Mouse (Mus musculus): Measurements from ENCODE around the gene Camkk2. TPM values are rescaled to one million over a fixed set of nuclear protein-coding genes. Genes with fewer than 3 reads are reported as not detected.

Camkk2 gene
- 62.6 and 73.4 TPM in 2 replicates for polyA plus RNA-seq (2015; fragmentation: Nextera tagmentation; extraction: Ambion mirVana)

DNA sequence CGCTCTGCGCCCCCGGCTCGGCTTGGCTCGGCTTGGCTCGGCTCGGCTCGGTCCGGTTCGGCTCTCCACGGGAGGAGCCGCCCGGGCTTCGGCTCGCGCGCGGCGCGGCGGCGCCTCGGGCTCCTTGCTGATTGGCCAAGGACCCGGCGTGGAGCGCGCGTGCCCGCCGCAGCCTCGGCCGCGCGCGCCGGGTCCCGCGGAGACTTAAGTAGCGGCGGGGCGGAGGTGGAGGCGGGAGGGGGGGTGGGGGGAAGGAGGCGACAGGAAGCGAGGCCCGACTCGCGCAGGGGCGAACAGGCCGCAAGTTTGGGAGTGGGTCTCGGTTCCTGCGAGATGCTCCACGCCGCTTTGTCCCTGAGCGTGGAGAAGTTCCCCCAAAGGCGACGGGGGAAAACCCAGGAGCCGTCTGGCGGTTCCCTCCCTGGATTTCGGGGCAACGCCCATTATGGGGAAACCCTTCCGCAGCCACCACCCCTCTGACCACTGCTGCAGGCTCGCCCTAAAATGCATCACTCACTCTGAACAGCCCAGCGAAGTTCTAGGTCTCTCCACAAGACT is at the start of gene Camkk2:
Gene Camkk2 (minus strand): TSS at position 133 of the 558 bp plus-strand sequence.
- Histone ChIP-seq H3K27me3 (no peaks in the 10 kb centered on the region), H3K36me3 (no peaks in the 10 kb centered on the region), H3K9me3 (no peaks in the 10 kb centered on the region), H3K27ac (replicated peaks) (peak within 1 kb of the TSS; percentile 75), H3K4me3 (peak within 1 kb of the TSS; percentile 94), H3K4me1 (replicated peaks) (peaks cover 23% of the 10 kb centered on the region), H3K9ac (peak within 1 kb of the TSS; percentile 89), H3K4me2 (peak within 1 kb of the TSS; percentile 92)
- ATAC-seq (ENCODE audit: low FRiP score, low read depth): peak; percentile 93
- WGBS: under 1% methylated on average over 34 of the region's 63 CpGs

DNA sequence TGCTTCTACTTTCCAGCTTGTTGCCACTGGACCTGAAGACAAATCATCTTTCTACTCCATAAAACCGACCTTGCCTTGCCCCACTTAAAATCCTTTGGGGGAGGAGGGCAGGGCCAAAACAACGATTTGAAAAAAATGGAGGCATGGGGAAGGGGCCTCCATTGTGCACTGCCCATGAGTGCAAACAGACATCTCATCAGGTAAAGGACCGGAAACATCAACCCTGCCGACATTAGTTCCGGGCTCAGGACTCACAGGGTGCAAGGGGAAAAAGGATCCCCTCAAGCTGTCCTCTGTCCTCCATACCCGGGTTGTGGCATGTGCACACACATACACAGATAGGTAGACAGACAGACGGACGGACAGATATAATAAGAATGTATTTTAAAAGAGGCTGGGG is 45.9 kb upstream of the Camkk2 start:
- no peaks in the 10 kb centered on the region for H3K27me3 ChIP-seq
- 80% methylated on average over 8 of the region's 8 CpGs for WGBS
- H3K27ac ChIP-seq (replicated peaks): no peak overlapping the region

DNA sequence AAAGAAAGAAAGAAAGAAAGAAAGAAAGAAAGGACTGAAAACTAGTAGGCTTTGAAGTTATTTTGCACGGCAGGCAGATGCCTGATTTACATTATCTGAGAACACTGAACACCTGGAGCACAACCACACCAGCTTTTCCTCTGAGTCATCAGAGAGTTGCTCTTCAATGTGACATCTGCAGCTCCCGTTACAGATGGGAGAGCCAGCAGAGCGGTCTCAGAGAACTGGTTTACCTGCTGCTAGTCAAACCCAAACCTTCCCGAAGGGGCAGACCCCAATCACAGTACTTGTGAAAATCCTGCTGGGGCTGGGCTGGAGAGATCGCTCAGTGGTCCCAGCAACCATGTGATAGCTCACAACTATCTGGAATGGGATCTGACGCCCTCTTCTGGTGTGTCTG is 45.2 kb upstream of the Camkk2 start:
- no peak for ATAC-seq (ENCODE audit: low FRiP score, low read depth)
- Histone ChIP-seq H3K27me3 (no peaks in the 10 kb centered on the region), H3K9ac (no peak overlapping the region), H3K9me3 (no peaks in the 10 kb centered on the region), H3K27ac (replicated peaks) (no peak overlapping the region), H3K4me3 (no peak overlapping the region), H3K4me2 (no peak overlapping the region), H3K36me3 (peaks cover under 1% of the 10 kb centered on the region; the same call in 1 of the 2 replicates), H3K4me1 (replicated peaks) (peaks cover 10% of the 10 kb centered on the region)
- WGBS: 74% methylated on average over 6 of the region's 6 CpGs

More for the DNA sequence above, 45.9 kb upstream of the Camkk2 start:
- Histone ChIP-seq H3K4me1 (replicated peaks) (peaks cover 3% of the 10 kb centered on the region), H3K36me3 (no peaks in the 10 kb centered on the region), H3K9me3 (no peaks in the 10 kb centered on the region), H3K4me3 (no peak overlapping the region), H3K9ac (no peak overlapping the region), H3K4me2 (no peak overlapping the region)
- no peak for ATAC-seq (ENCODE audit: low FRiP score, low read depth)

DNA sequence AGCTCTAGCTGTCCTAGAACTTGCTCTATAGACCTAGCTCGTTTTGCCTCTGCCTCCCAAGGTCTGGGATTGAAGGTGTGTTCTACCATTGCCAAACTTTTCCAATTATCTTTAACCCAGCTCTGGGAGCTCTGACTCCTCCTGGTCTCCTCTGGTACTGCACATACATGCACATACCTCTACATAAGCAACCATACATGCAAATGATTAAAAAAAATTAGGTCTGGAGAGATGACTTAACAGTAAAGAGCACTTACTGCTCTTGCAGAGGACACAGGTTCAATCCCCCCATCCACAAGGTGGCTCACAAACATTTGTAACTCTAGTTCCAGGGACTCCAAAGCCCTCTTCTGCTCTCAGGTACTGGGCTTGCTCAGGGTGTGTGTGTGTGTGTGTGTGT is 44.8 kb upstream of the Camkk2 start:
- 76% methylated on average over 1 of the region's 1 CpGs for WGBS
- Histone ChIP-seq H3K9me3 (no peaks in the 10 kb centered on the region), H3K4me1 (replicated peaks) (peaks cover 13% of the 10 kb centered on the region), H3K4me2 (no peak overlapping the region), H3K27ac (replicated peaks) (no peak overlapping the region), H3K9ac (no peak overlapping the region), H3K4me3 (no peak overlapping the region), H3K36me3 (peaks cover 3% of the 10 kb centered on the region; the same call in 1 of the 2 replicates), H3K27me3 (no peaks in the 10 kb centered on the region)
- no peak for ATAC-seq (ENCODE audit: low FRiP score, low read depth)

DNA sequence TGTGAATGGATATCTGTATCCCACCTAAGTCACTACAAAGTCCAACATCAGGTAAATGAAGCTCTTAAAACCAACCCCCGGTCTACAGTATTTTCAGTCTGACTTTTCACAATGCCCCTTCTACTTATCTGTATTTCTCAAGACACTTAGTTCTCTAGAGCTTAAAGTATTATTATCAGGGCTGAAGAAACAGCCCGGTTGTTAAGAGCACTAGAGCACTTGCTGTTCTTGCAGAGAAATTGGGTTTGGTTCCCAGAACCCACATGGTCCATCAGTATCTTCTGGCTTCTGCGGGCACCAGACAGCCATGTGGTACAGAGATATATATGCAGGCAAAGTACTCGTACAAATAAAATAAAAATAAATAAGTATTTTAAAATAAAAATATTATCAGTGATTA is 43.2 kb upstream of the Camkk2 start:
- 91% methylated on average over 4 of the region's 4 CpGs for WGBS
- no peaks in the 10 kb centered on the region for H3K9me3 ChIP-seq
- peaks cover 18% of the 10 kb centered on the region for H3K36me3 ChIP-seq
- no peaks in the 10 kb centered on the region for H3K27me3 ChIP-seq
- peaks cover 19% of the 10 kb centered on the region for H3K4me1 ChIP-seq (replicated peaks)
- no peak overlapping the region for H3K4me3 ChIP-seq
- H3K9ac ChIP-seq: no peak overlapping the region
- H3K27ac ChIP-seq (replicated peaks): no peak overlapping the region
- no peak overlapping the region for H3K4me2 ChIP-seq
- no peak for ATAC-seq (ENCODE audit: low FRiP score, low read depth)

DNA sequence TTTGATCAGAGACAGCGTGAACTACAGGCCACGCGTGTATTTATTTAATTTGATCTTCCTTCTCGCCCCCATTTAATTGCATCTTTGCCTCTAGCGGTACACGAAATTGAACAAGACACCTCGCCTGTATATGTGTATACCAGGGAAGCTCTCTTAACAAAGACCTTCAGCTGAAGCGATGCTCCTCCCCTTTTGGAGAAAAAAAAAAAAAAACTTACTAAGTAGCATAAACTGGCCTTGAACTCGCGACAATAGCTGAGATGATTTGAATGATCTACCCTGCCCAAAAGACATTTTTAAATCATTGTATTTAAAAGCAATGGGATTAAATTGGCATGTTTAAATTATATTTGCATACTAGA is 42.3 kb upstream of the Camkk2 start:
- H3K9ac ChIP-seq: peak overlapping the region; percentile 43
- WGBS: under 1% methylated on average over 10 of the region's 10 CpGs

DNA sequence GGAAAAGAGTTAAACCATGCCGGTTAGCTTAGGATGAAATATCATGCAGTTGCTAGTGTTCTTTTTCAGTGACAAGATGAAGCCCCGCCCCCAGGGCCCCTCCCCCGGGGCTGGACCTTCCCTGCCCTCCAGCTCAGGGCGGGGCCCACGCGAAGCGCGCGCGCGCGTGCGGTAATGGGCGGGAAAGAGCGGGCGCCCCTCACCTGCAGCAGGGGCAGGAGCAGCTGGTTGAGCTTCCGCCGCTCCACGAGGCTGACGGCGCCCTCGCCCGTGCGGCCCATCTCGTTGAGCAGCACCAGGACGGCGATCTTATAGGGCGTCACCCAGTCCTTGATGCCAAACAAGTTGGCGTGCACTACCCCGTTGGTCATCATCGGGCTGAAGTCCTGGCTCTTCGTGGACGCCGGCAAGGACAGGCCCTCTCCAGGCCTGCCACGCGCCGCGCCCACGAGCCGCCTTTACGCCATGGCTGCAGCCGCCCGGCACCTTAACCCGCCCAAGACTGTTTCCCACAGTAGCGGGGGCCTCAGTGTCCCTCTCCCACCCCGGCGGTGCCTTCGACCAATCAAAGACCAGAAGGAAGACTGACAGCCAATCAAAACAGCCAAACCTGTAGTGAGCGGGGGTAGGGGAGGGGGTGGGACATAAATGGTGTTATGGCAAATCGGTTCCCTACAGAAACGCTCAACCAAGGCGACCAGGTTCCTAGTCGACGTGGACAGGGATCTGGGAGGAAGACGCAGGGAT is 41.7 kb upstream of the Camkk2 start, which contains the start of gene Anapc5:
Gene Anapc5 (minus strand): TSS at position 563 of the 747 bp plus-strand sequence.
- Histone ChIP-seq H3K27me3 (no peaks in the 10 kb centered on the region), H3K9ac (peak within 1 kb of the TSS; percentile 97), H3K4me3 (peak within 1 kb of the TSS; percentile 98), H3K4me2 (peak within 1 kb of the TSS; percentile 67), H3K36me3 (peaks cover 28% of the 10 kb centered on the region), H3K27ac (replicated peaks) (peak within 1 kb of the TSS; percentile 98), H3K4me1 (replicated peaks) (peaks cover 19% of the 10 kb centered on the region), H3K9me3 (no peaks in the 10 kb centered on the region)
- peak; percentile 99 for ATAC-seq (ENCODE audit: low FRiP score, low read depth)
- WGBS: 0% methylated on average over 55 of the region's 55 CpGs

More for the DNA sequence above, 42.3 kb upstream of the Camkk2 start:
- Histone ChIP-seq H3K4me3 (peak overlapping the region; percentile 98), H3K27me3 (no peaks in the 10 kb centered on the region), H3K4me1 (replicated peaks) (peaks cover 19% of the 10 kb centered on the region), H3K27ac (replicated peaks) (peak overlapping the region; percentile 98), H3K9me3 (no peaks in the 10 kb centered on the region), H3K4me2 (peak overlapping the region; percentile 67), H3K36me3 (peaks cover 26% of the 10 kb centered on the region)
- ATAC-seq (ENCODE audit: low FRiP score, low read depth): peak; percentile 73

DNA sequence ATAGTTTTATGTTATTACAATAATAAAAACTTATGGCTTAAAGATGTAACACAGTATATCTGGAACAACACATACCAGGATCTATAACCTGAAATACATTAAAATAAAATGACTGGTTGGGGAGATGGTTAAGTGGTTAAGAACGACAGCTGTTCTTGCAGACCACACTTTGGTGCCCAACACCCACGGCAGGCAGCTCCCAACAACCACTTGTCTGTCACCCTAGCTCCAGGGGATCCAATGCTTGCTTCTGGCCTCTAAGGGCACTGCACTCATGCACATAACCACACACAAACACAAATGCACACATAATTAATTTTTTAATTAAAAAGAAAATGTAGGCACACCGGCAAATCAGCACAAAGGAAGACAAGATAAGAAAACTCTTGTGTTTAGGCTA is 33.5 kb upstream of the Camkk2 start:
- Histone ChIP-seq H3K36me3 (peaks cover 77% of the 10 kb centered on the region), H3K9me3 (no peaks in the 10 kb centered on the region), H3K4me3 (no peak overlapping the region), H3K4me2 (no peak overlapping the region), H3K9ac (no peak overlapping the region), H3K27me3 (no peaks in the 10 kb centered on the region), H3K27ac (replicated peaks) (no peak overlapping the region), H3K4me1 (replicated peaks) (no peaks in the 10 kb centered on the region)
- ATAC-seq (ENCODE audit: low FRiP score, low read depth): no peak
- WGBS: 73% methylated on average over 3 of the region's 3 CpGs

DNA sequence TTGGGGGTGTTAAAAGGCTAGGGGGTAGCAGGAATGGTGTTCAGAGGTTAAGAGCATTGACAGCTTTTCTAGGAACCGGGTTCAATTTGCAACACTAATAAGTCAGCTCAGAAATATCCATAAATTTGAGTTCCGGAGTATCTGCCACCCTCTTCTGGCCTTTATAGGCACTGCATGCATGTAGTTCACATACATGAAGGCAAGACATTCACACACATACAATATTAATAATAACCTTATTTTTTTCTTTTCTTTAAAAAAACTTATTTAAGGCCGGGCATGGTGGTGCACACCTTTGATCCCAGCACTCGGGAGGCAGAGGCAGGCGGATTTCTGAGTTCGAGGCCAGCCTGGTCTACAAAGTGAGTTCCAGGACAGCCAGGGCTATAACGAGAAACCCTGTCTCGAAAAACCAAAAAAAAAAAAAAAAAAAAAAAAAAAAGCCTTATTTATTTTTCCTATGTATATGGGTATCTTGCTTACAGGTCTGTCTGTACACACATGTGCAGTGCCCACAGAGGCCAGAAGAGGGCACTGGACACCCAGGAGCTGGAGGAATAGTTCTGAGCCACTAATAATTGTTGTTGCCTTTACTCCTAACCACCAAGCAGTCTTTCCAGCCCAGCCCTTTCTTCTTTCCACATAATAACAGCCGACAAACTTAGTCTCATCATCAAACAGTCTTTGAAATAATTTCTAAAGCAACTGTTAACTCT is 32.3 kb upstream of the Camkk2 start:
- no peak; the same call in 1 of the 2 replicates for ATAC-seq (ENCODE audit: low FRiP score, low read depth)
- no peak overlapping the region for H3K27ac ChIP-seq (replicated peaks)
- H3K9ac ChIP-seq: no peak overlapping the region
- no peaks in the 10 kb centered on the region for H3K4me1 ChIP-seq (replicated peaks)
- WGBS: 96% methylated on average over 8 of the region's 9 CpGs
- no peak overlapping the region for H3K4me3 ChIP-seq
- H3K36me3 ChIP-seq: peaks cover 78% of the 10 kb centered on the region
- no peaks in the 10 kb centered on the region for H3K9me3 ChIP-seq
- H3K27me3 ChIP-seq: no peaks in the 10 kb centered on the region
- H3K4me2 ChIP-seq: no peak overlapping the region

DNA sequence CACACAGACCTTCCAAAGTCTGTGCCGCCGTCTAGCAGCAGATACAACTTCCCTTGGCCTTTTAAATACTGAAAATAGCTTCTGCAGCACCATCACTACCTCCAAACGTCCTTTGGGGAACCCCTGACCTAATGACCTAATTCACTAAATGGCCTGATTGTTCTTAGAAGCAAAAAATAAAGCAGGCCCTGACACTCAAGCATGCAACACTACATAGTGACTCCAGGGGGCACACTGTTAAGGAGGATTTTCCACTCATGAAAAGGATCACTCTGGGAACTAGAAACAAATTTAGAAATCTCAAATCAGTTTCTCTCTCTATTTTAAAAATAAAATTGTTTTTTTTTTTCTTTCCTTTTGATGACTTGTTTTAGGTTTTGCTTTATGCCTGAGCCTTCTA is 26.3 kb upstream of the Camkk2 start:
- no peak overlapping the region for H3K4me2 ChIP-seq
- H3K36me3 ChIP-seq: peaks cover 90% of the 10 kb centered on the region
- no peak overlapping the region for H3K27ac ChIP-seq (replicated peaks)
- peaks cover 4% of the 10 kb centered on the region for H3K4me1 ChIP-seq (replicated peaks)
- no peak for ATAC-seq (ENCODE audit: low FRiP score, low read depth)
- no peak overlapping the region for H3K4me3 ChIP-seq
- no peaks in the 10 kb centered on the region for H3K9me3 ChIP-seq
- H3K27me3 ChIP-seq: no peaks in the 10 kb centered on the region
- no peak overlapping the region for H3K9ac ChIP-seq
- WGBS: 61% methylated on average over 3 of the region's 3 CpGs

DNA sequence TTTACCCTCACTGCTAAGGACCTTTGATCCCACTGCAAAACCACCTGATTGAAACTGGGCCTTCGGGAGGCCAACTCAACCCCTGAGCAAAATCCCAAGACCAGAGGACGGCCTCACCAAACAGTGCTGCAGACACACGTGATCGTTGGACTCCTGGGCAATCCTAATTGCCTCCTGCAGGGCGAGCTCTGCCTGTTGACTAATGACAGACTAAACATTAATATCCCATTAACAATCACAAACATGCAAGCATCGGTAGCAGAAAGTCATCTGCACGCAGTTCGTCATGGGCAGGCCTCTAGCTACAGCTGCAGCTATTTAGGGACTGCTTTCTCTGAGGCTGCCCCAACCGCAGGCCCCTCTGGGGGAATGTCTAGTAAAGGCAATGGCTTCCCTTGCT is 23.5 kb upstream of the Camkk2 start:
- no peaks in the 10 kb centered on the region for H3K9me3 ChIP-seq
- H3K9ac ChIP-seq: no peak overlapping the region
- H3K4me1 ChIP-seq (replicated peaks): peaks cover 25% of the 10 kb centered on the region
- H3K4me3 ChIP-seq: no peak overlapping the region
- H3K4me2 ChIP-seq: no peak overlapping the region
- 55% methylated on average over 9 of the region's 9 CpGs for WGBS
- ATAC-seq (ENCODE audit: low FRiP score, low read depth): no peak
- H3K27me3 ChIP-seq: no peaks in the 10 kb centered on the region
- peaks cover 94% of the 10 kb centered on the region for H3K36me3 ChIP-seq
- no peak overlapping the region for H3K27ac ChIP-seq (replicated peaks)

DNA sequence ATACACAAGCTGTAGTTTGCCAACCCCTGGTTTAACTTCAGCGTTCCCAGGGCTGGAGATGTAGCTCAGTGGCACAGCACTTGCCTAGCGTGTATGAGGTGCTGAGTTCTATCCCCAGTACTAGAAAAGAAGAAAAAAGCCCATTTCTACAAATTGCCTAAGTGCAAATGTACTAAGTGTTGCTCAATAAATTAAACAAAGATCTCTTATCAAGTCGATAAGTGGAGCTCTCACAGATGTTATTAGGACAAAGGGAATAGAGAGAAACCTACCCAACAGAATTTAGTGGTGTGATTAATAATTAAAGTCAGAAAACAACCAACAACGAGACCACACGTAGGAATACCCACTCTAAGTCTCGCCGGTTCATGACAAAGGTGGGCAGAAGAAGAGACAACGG is 22.5 kb upstream of the Camkk2 start:
- Histone ChIP-seq H3K27me3 (no peaks in the 10 kb centered on the region), H3K4me3 (no peak overlapping the region), H3K4me1 (replicated peaks) (peaks cover 25% of the 10 kb centered on the region), H3K27ac (replicated peaks) (no peak overlapping the region), H3K4me2 (no peak overlapping the region), H3K9ac (no peak overlapping the region), H3K36me3 (peaks cover 91% of the 10 kb centered on the region), H3K9me3 (no peaks in the 10 kb centered on the region)
- no peak for ATAC-seq (ENCODE audit: low FRiP score, low read depth)
- 96% methylated on average over 8 of the region's 8 CpGs for WGBS

All from hindbrain, embryonic 15.5 days (tissue).